Mouse (Mus musculus): Measurements from ENCODE around the gene Vmn1r1. TPM values are rescaled to one million over a fixed set of nuclear protein-coding genes. Genes with fewer than 3 reads are reported as not detected.

Vmn1r1 gene
- polyA plus RNA-seq, 1 experiment: not detected

GRCm38 (mm10) chr1:182137204-182138125 lies 26.8 kb downstream of the Vmn1r1 start:
- DNase-seq (ENCODE audit: low read depth): no peak

GRCm38 (mm10) chr1:182130830-182131229 lies 33.5 kb downstream of the Vmn1r1 start:
- DNase-seq (ENCODE audit: low read depth): no peak

- DNase-seq (ENCODE audit: low read depth): no peak
Measured at GRCm38 (mm10) chr1:182124924-182125368, 39.3 kb downstream of the Vmn1r1 start.

- DNase-seq (ENCODE audit: low read depth): no peak
Measured at GRCm38 (mm10) chr1:182124506-182124905, 39.8 kb downstream of the Vmn1r1 start, which contains the start of gene Srp9. Gene Srp9, plus strand, starts transcription at chr1:182124737.

- DNase-seq (ENCODE audit: low read depth): no peak
Measured at GRCm38 (mm10) chr1:182122413-182122812, 41.9 kb downstream of the Vmn1r1 start.

- no peak for DNase-seq (ENCODE audit: low read depth)
Measured at GRCm38 (mm10) chr1:182115651-182116408, 48.5 kb downstream of the Vmn1r1 start.

- no peak for DNase-seq (ENCODE audit: low read depth)
Measured at GRCm38 (mm10) chr1:182115197-182115596, 49.1 kb downstream of the Vmn1r1 start.

GRCm38 (mm10) chr1:182113587-182114500 lies 50.4 kb downstream of the Vmn1r1 start:
- DNase-seq (ENCODE audit: low read depth): no peak

- no peak for DNase-seq (ENCODE audit: low read depth)
Measured at GRCm38 (mm10) chr1:182113131-182113530, 51.2 kb downstream of the Vmn1r1 start.

GRCm38 (mm10) chr1:182112385-182112784 lies 51.9 kb downstream of the Vmn1r1 start:
- no peak for DNase-seq (ENCODE audit: low read depth)

- no peak for DNase-seq (ENCODE audit: low read depth)
Measured at GRCm38 (mm10) chr1:182111386-182112317, 52.6 kb downstream of the Vmn1r1 start.

GRCm38 (mm10) chr1:182110708-182111385 lies 53.4 kb downstream of the Vmn1r1 start:
- no peak for DNase-seq (ENCODE audit: low read depth)

GRCm38 (mm10) chr1:182110185-182110584 lies 54.1 kb downstream of the Vmn1r1 start:
- no peak for DNase-seq (ENCODE audit: low read depth)

- no peak for DNase-seq (ENCODE audit: low read depth)
Measured at GRCm38 (mm10) chr1:182108397-182109099, 55.7 kb downstream of the Vmn1r1 start.

- DNase-seq (ENCODE audit: low read depth): no peak
Measured at GRCm38 (mm10) chr1:182107251-182107650, 57.0 kb downstream of the Vmn1r1 start.

- DNase-seq (ENCODE audit: low read depth): no peak
Measured at GRCm38 (mm10) chr1:182105023-182105422, 59.3 kb downstream of the Vmn1r1 start.
